Mouse (Mus musculus): ENCODE results near the gene Gpr107. TPM values are rescaled to one million over a fixed set of nuclear protein-coding genes. Genes with fewer than 3 reads are reported as not detected.

The Gpr107 gene
- polyA plus RNA-seq (2017; shearing (Covaris generic)), result 36.6 TPM

DNA sequence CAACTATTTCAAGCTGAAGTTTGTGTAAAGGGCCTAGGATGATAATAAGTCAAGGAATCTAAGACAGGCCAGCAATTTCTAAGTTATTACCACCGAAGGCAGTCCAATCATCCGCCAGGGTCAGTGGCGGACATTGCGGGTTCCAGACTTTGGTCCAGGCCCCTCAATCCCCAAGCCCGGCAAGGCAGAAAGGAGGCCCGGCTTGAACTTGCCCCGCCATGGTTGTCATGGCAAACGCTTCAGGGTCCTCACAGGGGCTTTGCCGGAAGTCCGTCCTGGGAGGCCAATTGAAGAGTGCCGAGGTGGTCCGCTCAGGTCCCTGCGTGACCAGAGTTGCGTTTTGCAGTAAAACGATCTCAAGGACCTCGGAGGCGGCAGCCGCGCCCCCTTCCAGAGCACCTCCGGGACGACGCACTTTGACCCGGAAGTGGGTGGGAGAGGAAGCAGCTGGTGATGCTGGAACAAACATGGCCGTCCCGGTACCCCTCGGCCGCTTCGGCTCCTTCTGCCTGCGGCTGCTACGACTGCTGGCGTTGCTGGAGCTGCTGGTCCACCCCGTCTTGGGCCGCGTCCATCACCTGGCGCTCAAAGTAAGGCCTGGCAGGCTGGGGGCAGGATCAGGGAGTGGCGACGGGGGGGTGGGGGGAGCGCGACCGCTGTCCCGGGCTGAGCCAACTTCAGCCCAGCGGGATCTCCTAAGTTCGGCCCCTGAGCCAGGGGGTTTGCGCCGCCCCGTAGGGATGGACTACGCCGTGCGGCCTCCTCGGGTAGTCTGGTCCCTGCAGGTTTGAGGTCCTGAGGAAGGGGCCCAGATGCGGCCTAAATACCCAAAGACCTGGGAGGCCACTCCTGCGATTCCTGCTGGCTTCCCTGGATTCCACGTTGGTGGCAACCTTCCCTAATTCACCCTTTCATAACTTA is at the start of gene Gpr107:
Gene Gpr107 (plus strand): TSS at position 425 of the 921 bp plus-strand sequence.

DNA sequence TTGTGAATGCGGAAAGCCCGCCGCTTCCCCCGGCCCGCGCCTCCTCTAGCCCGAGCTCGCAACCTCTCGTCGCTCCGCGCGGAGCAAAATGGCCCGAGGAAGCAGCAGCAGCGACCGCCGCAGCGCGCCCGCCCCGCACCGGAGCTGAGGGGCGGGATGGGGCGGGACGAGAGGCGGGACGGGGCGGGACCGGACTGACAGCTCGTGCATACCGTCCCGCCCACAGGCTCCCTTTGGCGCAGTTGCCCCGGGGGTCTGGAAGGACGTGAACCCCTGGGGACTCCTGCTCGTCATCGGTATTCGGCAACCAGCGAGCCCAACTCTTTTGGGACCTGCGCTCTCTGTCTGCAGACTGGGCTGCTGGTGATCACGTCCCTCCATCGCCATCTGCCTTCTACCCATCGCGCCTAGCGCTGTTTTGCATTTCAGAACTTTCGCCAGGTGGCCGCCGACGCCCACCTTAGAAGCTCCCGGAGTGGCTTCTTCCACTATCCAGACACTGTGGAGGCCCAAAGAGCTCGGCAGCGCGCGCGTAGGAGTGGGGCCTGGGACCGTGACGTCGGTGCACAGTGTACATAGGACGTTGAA is 10.2 kb upstream of the Gpr107 start, which contains the start of gene Fnbp1:
Gene Fnbp1 (minus strand): TSS at position 142 of the 588 bp plus-strand sequence.

DNA sequence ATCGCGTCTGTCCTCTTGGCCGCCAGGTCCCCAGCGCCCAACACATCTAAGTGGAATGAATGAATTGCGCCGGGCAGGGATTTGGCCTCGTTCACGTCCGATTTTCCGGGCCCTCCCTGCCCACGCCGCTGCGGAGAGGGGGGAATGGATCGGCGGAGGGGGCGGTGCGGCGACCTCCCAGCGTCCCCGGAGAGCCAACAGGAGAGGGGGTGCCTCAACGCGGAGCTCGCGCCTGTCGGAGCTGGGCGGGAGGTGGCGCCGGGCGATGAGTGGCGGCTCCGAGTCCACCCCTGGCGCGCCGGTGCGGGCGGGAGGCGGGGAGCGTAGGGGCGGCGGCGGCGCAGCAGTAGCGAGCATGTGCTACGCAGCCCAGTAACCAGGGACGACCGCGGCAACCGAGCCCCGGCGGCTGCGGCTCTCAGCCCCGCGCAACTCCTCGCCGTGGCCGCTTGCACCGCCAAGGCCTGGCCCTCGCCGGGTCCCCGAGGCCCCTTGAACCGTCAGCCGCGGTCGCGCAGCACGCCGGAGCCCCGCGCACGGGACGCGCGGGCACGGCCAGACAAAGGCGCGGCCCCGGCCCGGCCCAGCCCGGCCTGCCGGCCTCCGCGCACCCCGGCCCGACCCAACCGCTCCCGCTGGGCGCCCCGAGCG is 93.5 kb downstream of the Gpr107 start, which contains the start of gene Ncs1:
Gene Ncs1 (plus strand): TSS at position 333 of the 651 bp plus-strand sequence.

Other genes starting within 250 kb of the Gpr107 start
- gene Ptges, start 222.5 kb upstream of the Gpr107 start, polyA plus RNA-seq (2017; shearing (Covaris generic)), result 0.27 TPM
- gene Tor1b, start 199.4 kb upstream of the Gpr107 start, polyA plus RNA-seq (2017; shearing (Covaris generic)), result 36.3 TPM
- gene Tor1a, start 184.4 kb upstream of the Gpr107 start, polyA plus RNA-seq (2017; shearing (Covaris generic)), result 74.5 TPM
- 69.6 TPM for gene BC005624, start 170.1 kb upstream of the Gpr107 start, polyA plus RNA-seq (2017; shearing (Covaris generic))
- 25.2 TPM for gene Usp20, start 170.0 kb upstream of the Gpr107 start, polyA plus RNA-seq (2017; shearing (Covaris generic))
- gene Fnbp1, start 10.3 kb upstream of the Gpr107 start, polyA plus RNA-seq (2017; shearing (Covaris generic)), result 100 TPM
- 0.59 TPM for gene Ncs1, start 93.5 kb downstream of the Gpr107 start, polyA plus RNA-seq (2017; shearing (Covaris generic))
- gene Hmcn2, start 162.1 kb downstream of the Gpr107 start, polyA plus RNA-seq (2017; shearing (Covaris generic)), result 0.18 TPM

All from effector memory CD4-positive, alpha-beta T cell, adult 7 months (primary cell).